Mouse (Mus musculus) retina, postnatal 7 days (tissue): ENCODE data around the gene Actr2.
"Not testable (repeated sequence)": the region's sequence is repeated elsewhere in the genome, so short reads cannot be mapped to it uniquely, and the experiment has no call there.

Experiments
- DNase-seq: peaks from one replicate; pipeline ENCODE4 v3.0.0-alpha.2; 2012; ENCODE audit warnings: low read depth, low spot score

The Actr2 gene

DNA sequence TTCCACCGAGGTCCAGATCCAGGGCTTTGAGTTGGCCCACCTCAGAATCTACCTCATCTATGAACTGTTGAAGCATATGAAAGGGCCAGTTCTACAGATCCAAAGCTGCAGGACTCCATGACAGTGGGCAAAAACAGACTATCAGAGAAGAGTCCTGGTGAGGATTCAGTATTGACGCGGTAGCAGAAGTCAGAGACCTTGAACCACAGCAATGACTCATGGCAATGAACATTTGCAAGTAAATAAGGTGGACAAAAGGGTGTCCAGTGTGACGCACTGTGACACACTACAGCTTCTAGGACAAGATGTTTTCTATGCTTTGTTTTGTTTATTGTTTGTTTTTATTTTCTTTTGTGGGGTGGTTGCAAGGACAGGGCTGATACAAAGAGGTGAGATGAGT, 4.0 kb upstream of the Actr2 start:
- DNase-seq: no peak

DNA sequence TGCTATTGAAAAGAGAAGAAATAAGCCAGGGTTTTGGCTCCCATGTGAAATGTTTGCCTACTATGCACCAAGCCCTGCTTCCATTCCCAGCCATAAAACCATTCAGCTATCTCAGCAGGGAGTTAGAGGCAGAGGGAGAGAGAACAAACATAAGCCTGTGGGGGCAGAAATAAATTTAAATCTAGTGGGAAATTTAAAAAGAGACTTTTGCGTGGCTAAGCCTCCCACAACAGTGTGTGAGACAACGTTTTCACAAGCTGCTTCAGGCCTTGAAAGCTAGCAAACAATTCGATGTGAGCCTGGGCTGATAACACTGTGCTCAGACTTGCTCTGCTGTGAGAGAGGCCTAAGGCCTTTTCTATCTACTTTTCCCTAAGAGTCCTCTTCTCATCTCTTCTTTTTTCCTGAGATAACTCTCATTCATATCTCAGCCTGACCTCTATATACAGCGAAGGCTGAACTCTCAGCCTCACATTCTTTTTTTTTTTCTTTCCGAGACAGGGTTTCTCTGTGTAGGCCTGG, 3.4 kb upstream of the Actr2 start:
- DNase-seq: no peak

DNA sequence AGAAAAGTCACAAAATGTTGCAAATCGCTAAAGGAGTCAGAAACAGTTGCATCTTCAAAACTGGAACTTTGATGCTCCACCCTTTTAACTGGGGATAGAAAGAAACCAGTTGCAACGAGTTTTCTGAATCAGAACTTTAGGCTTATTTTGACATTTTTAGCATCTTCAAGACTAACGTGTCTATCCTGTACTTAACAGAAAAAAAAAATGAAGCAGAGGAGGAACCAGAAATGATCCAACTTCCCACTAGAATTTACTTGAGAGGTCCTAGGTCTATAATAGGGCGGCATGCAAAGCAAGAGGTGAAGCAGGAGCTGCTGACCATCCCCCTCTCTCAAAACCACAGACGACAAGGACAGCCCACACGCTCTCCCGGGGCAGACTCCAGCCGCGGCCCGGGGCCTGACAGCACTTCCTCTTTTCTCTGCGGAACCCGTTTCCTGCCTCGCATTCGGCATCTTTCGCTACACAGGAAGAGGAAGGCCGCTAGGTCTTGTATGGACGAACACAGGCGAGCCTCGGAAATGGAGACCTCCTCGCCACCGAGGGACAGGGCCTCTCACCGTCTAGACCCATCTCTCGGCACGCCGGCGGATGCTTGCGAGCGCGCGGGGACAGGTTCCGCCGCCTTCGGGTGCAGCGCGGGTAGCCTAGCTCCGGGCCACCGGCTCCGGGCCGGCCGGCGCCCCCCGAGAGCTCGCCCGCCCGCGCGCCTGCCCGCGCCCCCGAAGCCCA, 540 bp downstream of the Actr2 start:
- peak; percentile 25 for DNase-seq

DNA sequence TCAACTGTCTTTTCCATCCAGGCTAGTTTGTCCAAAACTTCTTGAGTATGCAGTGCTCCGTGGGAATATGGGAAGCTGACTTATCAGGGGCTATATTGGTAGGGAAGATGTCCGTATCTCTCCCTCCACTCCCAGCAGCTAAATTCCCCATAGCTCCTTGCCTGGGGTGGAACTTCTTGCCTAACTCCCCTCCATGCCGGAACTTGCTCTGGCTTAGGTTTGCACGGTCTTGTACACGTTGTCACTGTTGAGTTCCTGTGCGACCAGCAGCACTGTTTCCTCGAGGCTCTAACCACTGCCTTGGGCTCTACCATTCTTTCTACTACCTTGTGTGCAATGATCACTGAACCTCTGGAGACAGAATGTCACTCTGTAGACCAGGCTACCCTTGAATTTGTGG, 4.6 kb downstream of the Actr2 start:
- no peak for DNase-seq

DNA sequence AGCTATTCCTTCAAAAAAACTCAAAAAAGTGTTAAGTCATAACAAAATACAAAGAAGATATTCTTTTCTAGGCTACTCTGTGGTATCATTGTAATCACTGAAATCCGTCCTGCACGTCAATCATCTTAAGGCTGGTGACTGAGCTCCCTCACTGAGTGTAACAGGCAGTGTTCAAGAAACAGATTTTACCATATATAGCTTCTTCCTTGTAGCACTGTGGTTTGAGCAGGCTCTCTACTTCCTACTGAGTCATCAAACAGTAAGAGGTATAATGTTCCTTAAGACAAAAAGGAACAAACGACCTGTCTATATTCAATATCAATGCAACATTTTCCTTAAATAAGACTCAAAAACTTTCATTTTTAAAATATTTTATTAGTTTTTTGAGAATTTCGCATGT, 5.0 kb downstream of the Actr2 start:
- no peak for DNase-seq

DNA sequence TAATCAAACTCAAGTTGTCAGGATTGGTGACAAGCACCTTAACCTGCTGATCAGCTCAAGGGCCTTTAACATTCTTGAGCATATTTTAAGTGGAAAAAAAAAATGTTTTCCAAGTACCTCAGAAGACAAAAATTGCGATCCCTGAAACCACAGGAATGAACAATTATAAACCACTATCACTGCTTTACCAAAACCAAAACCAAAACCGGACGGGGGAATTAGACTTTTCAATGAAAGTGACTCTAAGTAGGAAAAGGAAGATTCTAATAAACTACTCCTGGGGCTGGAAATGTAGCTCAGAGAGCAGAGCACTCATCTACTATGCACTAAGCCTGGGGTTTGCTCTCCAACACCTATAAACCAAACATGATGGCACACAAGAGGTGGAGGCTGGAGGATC, 5.8 kb downstream of the Actr2 start:
- no peak for DNase-seq

DNA sequence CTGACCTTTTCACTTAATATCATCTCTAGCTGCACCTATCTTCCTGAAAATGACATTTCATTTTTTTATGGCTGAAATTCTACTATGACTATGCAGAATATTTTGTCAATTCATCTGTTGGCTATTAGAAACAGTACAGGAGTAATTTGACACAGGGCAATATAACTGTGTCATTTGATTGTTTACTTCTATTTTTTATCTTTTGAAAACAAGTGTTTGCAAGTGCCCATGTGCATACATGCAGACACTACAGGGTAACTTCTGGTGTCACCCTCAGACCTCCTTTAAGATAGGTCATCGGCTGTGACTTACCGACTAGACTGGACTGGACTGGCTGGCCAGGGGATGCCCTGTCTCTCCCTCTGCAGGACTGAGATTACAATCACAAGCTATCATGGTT, 8.8 kb downstream of the Actr2 start:
- DNase-seq: no peak

DNA sequence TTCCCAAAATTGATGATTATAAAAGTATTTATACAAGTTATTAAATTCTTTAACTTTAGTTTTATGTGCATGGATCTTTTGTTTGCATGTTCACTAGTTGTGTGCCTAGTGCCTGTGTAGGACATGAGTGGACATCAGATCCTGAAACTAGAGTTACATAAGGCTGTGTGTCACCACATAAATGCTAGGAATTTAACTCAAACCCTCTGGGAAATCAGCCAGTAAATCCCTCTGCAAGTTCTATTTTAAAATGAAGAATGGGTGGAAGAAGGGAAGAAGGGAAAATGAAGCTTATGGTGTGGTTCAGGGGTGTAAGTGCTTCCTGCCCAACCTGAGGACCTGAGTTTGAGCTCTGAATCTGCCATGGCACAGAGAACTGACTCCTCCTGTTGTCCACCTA, 26.4 kb downstream of the Actr2 start:
- DNase-seq: no peak

DNA sequence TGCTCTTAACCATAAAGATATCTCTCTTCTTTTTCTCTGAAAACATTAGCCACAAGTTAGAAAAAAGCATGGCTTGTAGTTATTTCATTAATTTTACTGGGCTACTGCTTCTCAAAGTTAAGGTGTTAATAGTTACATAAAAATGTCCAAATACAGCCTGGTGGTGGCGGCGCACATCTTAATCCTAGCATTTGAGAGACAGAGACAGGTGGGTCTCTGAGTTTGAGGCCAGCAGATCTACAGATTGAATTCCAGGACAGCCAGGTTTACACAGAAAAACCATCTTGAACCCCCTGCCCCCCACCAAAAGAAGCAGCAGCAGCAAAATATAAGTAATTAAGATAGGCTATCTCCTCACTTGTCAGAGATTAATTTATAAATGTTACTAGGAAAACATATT, 27.1 kb downstream of the Actr2 start:
- no peak for DNase-seq

DNA sequence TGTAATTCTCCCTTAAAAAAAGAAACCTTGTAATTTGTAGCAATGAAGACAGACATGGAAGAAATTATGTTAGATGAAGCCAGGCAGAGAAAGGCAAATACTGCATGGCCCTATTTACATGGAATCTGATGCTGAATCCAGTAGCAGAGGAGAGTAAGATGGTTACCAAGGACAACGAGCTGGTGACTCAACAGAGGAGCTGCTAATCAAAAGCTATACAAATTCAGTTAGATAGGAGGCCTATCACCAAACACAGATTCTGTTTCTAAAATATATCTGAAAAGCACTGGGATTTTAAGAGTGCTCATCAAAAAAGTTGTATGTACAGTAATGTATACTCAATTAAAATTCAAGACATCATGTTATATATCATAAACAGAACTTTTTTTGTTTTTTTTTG, 37.3 kb downstream of the Actr2 start:
- DNase-seq: no peak

DNA sequence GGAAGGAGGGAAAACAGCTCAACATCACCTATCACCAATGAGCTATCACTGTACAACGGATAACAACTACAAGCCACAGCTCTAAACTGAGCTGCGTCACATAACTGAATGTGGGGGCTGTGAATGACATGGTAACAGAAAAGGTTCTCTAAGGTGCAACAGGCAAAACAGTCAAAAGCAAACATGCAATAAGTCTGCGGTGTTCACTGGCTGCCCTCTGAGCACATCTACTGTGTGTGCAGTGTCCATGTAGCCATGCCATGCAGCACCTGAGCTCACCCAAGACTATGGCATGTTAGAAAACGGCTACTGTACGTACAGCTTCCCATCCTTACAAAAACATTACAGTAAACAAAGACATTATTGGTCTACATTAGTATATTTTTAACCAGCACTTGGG, 39.9 kb downstream of the Actr2 start:
- DNase-seq: no peak

DNA sequence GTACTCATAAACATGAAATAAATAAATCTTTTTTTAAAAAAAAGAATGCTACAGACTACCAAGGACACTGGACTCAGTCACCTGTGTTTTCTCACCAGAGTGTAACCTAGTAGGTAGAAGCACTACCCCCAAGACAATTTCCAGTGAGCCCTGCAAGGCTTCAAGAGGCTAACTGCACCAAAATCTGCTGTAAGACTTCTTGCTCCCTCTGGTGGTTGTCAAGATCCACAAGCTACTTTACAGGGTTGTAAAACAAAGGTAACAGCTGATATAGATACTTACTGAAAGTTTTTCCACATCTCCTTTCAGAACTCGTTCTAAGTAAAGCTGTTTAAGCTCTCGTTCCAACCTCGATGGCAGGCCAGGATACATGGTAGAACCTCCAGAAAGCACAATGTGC, 40.5 kb downstream of the Actr2 start:
- peak; percentile 41 for DNase-seq

DNA sequence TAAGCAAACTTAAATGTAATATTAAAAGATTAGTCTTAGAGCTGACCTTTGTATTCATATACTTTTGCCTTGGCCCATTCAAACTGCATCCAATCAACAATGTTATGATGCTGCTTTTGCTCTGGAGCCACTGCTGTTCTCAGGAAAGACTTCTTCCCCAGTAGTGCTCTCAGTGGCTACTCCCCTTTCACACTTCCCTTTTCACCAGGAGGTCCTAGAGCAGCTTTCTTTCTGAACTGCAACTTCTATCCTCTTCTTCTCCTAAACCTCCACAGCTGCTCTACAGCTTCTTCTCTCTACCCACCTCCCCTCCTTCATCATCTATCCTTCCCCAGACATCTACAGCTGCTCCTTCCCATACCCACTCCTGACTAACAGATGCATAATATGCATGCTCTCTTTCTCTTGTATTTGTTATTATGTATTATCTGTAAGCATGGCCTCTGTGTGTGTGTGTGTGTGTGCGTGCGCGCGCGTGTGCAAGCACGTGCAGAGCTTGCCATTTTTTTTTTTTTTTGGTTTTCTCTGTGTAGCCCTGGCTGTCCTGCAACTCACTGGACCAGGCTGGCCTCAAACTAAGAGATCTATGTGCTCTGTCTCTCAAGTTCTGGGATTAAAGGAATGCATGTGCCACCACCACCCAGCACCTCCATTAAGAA, 44.2 kb downstream of the Actr2 start:
- DNase-seq: no peak

DNA sequence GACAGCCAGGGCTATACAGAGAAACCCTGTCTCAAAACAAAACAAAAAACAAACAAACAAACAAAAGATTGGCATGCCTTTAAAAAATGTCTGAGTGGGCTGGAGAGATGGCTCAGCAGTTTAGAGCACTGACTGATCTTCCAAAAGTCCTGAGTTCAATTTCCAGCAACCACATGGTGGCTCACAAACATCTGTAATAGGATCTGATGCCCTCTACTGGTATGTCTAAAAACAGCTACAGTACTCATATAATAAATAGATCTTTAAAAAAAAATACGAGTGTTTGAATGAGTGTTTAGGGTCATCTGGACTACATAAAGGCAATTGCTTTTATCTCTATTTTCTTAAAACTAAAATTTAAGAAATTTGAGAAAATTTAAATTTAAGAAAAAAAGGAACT, 45.2 kb downstream of the Actr2 start:
- DNase-seq: no peak

DNA sequence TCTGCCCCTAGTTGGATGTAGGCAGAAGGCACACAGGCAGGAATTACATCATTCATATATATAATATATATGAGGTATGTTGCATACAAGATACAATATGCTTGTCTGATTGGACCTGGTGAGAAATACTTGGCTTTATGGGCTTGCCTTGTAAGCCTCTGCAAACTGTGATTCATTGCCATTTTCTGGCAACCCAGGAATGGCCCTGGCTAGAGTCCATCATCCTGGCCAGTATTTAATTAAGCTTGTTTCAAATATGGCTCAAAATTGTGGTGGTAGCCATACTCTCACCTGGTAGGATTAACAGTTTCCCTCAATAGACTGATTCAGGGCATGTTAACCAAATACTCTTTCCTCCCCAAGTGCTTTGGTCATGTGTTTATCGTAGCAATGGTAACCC, 46.6 kb downstream of the Actr2 start:
- DNase-seq: no peak

DNA sequence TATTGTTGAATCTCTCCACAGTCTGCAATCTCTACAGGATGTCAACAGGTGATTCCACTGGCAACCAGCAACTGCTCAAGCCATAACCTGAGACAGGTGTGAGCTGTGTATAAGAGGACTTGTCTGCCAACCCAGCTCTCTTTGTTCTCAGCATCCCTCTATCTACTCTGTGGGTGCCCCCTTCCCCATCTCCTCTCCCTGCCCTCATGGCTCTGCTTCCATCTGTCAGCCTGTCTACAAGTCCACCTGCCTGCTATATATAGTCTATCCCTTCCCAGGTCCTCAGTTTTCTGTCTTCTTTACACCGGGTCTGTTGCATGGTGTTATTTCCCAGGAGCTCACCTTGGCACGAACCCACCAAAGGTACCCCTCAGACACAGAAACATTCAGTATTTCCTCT, 47.8 kb downstream of the Actr2 start:
- no peak for DNase-seq

DNA sequence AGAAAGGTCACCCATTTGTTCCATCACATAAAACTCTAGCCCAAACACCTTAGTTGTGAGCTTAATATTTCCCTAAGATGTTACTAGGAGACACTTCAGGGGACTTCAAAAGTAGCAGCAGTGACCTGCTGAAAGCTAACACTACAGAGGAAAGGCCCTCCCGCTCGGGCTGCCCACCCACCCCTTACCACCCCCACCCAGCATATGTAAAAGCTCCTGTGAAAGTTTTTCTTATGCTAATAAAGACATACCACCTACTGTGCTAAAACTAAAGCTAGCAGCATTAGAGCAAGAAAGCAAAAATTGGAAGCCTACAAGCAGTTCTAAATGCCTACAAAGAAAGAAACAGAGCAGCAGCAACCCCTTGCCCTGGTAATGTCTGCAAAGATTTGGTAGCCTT, 48.6 kb downstream of the Actr2 start:
- DNase-seq: not testable (repeated sequence)

DNA sequence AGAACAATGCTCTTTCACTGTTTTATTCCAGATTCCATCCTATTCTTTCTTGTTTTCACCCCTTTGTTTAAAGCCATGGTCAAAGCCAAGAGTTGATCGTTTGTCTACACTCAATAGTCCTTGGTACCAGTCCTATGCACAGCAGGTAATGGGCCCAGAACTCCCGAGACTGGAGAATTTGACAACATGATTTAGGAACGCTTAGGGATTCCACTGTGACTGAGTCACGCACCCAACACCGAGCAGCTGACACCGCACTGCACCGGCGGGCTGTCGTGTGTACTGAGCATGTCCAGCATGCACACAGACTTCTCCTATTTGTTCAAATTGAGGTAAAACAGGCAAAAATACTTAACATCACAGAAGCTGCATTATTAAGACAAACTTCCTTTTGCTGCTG, 49.9 kb downstream of the Actr2 start:
- DNase-seq: not testable (repeated sequence)

DNA sequence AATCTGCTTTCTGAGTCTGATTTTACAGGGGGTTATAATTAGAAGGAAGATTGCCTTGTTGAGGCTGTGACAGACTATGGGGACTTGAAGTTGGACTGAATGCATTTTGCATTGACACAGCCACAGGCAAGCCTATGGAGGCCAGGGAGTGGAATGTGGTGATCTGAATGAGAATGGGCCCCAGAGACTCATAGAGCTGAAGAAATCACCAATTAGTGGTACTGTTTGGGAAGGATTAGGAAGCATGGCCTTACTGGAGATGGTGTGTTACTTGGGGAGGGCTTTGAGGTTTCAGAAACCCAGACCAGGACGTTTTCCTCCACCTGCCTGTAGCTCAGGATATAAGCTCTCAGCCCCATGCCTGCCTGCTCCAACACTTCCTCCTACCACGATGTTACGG, 53.0 kb downstream of the Actr2 start:
- no peak for DNase-seq

DNA sequence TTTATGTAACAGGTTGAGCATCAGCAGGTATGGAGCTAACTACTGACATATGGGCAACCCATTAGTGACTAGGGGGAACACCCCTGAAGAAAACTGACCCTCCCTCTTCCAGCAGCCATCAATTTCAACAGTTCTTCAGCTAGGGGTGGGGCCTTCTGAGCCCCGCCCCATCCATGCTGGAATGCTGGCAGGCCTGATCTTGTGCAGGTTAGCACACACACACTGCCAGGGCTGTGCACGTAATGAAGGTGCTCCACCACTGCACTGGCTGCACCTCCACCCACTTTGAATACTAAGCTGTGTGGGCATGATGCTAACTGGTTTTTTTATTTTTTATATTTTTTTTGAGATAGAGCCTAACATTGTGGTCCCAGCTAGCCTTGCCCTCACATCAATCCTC, 55.3 kb downstream of the Actr2 start:
- no peak for DNase-seq

DNA sequence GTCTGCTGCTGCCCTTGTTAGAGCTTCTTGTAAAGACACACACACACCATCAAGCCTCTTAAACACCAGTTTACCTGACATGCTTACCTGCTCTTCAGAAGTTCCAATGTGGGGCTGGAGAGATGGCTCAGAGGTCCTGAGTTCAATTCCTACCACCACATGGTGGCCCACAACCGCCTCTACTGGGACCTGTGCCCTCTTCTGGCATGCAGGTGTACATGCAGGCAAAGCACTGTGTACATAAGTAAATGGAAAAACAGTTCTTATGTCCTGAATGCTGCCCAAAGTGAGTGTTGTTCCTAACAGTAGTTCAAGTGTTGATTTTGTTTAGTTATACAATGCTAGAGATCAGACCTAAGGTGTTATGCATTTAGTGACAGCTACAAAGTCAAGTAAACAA, 56.5 kb downstream of the Actr2 start:
- no peak for DNase-seq

DNA sequence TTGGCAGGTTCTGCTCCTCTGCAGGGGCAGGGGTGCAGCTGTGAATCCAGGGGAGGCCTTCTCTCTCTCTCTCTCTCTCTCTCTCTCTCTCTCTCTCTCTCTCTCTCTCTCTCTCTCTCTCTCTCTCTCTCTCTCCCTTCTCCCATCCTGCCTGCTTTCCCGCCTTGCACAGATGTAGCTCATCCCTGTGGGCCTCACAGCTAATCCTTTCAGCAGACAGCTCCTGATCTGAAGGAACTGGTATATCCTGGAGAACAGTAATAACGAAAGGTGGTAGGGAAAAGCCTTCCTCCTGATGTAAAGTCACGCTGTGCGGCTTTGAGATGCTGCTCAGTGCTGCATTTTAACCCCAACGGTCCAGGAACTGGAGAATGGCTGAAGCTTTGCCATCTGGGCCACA, 58.1 kb downstream of the Actr2 start:
- no peak for DNase-seq

DNA sequence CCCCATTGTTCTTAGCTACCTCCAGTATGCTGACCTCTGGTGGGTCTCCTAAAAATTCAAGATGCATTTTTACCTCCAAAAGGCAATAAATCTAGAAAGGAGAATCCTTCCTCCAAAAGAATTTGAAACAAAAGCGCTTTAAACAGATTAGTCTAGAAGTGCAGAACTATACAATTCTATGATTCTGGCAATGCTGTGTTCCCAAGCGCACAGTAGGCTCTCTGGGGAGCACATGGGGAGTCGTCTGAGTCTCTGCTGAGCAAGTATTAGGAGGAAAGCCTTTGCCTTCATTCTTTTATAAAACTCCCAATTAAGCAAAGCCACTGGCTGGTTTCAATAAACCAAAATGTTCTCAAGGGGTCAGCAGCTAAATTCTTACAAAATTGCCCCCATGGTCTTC, 58.8 kb downstream of the Actr2 start:
- no peak for DNase-seq
